Mouse (Mus musculus) T-helper 1 cell (primary cell): ENCODE data around the gene Ptpn3.
"Not testable (repeated sequence)": the region's sequence is repeated elsewhere in the genome, so short reads cannot be mapped to it uniquely, and the experiment has no call there.

ENCODE experiments used
- in situ Hi-C: fragments of 300-600 bp; cut with MboI, MseI; formaldehyde crosslinking; loops from one replicate; pipeline ENCODE4 v1.15.1; 2025; ENCODE audit warnings: high pct_unique_total_duplicates

The Ptpn3 gene

DNA sequence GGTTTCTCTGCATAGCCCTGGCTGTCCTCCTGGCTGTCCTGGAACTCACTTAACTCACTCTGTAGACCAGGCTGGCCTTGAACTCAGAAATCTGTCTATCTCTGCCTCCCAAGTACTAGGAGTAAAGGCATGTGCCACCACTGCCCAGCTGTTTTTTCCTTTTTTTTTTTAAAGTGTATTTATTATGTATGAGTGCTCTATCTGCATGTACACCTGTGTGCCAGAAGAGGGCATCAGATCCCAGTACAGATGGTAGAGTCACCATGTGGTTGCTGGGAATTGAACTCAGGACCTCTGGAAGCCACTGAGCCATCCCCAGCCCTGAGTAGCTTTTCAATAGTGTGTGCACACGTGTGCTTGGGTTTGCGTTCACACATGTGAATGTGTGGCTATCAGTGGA is 76.9 kb downstream of the Ptpn3 start:
- in situ Hi-C loops, result no loop called here

GRCm38 (mm10) chr4:57217746-57218145 is 83.9 kb downstream of the Ptpn3 start:
- in situ Hi-C loops, result no loop called here

DNA sequence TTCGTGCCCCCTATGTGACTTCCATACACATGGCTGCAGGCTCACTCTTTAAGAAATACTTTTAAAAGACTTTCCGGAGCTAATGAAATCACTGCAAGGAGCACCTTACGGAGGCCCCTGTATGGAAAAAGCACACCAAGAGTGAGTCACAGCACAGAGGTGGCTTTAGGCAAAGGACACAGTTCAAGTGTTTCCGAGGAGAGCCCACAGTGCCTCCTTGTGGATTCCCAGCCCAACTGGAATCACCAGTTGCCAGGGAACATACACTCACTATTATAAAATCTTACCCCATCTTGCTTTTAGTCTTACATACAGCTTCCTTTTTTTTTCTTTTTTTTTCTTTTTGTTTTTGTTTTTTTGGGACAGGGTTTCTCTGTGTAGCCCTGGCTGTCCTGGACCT is 85.1 kb downstream of the Ptpn3 start:
- in situ Hi-C loops, result no loop called here

DNA sequence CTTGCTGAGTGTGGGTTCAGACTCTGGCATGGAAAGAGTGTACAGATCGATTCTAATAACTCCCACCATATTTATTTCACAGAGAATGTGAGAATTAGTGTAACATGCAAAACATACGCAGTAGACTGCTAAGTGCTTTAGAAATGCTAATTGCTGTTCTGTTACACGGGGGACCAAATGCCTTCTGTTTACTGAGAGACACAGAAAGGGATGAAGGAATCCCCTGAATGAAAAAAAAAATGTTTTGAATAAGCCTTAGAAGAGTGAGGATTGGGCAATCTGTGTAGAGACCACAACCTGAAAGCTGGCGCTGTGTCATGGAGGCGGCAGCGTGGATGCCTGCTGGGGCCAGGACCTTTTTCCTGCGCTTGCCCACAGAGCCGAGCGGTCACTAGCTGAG is 86.8 kb downstream of the Ptpn3 start:
- in situ Hi-C loops, result no loop called here

DNA sequence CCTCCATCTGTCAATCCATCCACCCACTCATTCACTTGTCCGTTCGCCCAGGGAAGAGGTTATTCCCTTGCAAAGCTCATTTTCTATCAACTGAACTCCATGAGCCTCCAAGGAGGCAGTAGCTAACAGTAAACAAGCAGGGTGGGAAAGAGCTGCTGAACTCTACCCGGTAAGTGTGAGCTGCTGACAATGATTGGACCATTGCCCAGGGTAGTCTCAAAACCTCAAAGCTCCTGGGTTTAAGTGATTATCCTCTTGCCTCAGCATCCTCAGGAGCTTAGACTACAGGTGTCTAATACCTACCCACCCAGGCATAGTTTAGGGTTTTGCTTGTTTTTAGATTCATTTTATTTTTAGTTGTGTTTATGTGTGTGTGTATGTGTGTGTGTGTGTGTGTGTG is 87.5 kb downstream of the Ptpn3 start:
- in situ Hi-C loops, result no loop called here

DNA sequence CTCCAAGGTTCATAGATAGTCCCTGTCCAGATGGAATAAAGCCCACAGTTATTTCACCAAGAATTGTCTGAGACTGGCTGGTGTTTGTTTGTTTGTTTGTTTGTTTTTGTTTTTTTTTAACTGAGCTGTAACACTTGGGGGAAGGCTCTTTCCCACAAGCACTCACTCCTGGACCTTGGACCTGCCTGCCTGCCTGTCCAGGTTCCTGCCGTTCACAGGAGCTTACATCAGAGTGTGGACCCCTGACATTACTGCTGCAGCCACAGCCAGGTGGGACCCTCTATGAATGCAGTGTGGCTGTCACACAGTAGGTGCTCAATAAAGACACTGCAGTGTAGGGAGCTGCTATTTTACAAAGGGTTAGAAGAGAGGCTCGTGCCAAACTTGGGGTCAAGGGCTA is 89.9 kb downstream of the Ptpn3 start:
- in situ Hi-C loops, result no loop called here

GRCm38 (mm10) chr4:57205908-57206307 is 95.7 kb downstream of the Ptpn3 start:
- in situ Hi-C loops, result no loop called here

DNA sequence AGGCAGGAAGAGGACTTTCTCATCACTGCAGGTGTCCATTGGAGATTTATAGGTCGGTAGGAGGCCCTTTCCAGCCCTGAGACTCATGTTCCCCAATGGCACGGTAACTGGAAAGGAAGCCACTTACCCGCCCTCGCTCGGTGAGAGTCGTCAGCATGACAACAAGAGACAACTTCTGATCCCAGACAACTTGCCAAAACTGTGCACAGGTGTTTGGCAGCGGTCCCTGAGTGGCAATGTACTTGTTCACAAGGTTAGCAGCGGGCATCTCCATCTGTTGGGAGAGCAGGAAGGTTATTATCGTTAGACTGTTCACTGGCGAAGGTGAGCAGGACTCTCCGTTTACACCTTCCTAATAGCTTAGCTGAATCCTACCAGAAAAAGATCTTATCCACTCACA is 96.9 kb downstream of the Ptpn3 start:
- in situ Hi-C loops, result no loop called here

DNA sequence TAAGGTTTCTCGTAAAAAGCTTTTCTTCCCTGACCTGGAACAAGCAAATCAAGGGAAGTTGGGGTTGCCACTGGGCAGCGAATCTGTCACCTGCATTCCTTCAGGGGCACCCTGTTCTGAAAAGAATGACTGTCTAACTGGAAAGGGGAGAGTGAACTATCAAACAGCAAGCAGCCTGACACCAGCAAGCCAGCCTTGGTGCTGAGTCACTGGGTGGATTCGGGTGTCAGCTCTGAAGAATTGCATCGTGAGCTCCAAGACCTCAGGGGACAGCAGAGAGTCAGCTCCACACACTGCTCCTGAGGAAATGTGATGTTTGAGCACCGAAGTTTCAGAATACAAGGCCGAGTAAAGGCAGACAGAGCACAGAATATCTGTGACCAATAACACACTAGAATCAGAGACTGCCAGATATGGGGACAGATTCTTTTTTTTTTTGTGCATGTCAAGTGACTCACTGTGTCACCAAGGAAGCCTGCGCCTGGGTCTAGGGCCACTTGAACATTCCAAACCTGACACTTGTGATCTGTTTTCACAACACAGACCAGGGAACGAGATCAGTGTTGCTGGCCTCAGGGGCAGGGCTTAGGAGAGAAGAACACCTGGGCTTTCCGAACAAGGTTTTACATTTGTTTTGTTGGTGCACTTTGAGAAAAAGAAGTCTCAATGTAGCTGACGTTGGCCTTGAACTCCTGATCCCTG is 98.8 kb downstream of the Ptpn3 start:
- in situ Hi-C loops, result no loop called here

DNA sequence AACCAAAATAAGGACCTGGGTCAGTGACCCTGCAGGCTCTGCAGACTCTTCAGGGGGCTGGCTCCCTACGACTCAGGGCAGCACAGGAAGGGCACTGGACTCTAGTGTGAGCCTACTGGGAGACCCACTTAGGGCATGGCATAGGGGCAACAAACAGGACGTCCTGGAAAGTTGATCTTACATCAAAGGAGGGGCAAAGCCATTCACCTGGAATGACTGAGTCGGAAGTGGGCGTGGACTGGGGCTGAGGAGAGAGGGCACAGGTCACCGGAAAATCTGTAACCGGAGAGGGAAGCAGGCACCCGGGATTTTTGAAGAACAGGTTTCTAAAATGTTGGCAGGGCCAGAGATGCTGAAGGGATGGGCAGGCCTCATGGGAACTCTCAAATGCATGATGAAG is 99.5 kb downstream of the Ptpn3 start:
- in situ Hi-C loops, result no loop called here

DNA sequence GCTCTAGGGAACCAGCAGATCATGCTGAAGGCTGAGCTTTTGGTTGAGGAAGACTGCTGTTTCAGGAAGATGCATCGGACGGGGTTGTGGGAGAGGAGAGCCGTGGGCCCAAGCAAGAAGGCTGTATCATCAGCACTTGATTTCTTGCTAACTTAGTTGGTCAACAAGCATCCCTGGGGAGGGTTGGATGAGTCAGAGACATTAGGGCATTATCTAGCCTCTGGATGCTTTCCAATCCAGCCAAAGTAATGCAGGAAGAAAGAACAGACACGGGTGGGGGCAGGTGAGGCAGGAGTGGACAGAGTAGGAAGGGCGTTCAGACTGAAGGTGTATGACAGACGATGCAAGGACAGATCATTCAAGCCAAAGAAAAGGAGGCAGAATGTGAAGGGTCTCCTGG is 101.0 kb downstream of the Ptpn3 start:
- in situ Hi-C loops, result no loop called here

- in situ Hi-C loops, result not testable (repeated sequence)
These were observed 102.8 kb downstream of the Ptpn3 start for GRCm38 (mm10) chr4:57198666-57199393.

- in situ Hi-C loops, result no loop called here
These were observed 109.9 kb downstream of the Ptpn3 start for GRCm38 (mm10) chr4:57191543-57192283.

- in situ Hi-C loops, result no loop called here
These were observed 111.8 kb downstream of the Ptpn3 start for GRCm38 (mm10) chr4:57189881-57190280.

DNA sequence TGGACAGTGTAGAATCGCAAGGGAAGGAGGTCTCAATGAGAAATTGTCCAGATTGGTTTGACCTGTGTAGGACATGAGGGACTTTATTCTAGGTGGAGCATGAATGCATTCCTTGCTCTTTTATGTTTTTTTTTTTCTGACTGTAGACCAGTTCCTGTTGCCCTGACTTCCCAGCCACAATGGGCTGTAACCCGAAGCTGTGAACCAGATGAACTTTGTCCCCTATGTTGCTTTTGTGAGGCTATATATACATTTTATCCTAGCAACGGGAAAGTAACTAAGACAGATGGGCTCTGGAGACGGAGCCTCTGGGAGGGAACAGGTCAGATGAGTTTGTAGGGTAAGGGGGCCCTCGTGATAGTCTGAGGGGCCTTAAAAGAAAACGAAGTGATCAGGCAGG is 115.6 kb downstream of the Ptpn3 start:
- in situ Hi-C loops, result no loop called here

- in situ Hi-C loops, result no loop called here
These were observed 116.2 kb downstream of the Ptpn3 start for GRCm38 (mm10) chr4:57185462-57185861.

GRCm38 (mm10) chr4:57183493-57183892 is 118.1 kb downstream of the Ptpn3 start:
- in situ Hi-C loops, result loop anchor here (5.0 kb wide), 1 partner anchor 106 kb away; no protein-coding TSS in a partner anchor

DNA sequence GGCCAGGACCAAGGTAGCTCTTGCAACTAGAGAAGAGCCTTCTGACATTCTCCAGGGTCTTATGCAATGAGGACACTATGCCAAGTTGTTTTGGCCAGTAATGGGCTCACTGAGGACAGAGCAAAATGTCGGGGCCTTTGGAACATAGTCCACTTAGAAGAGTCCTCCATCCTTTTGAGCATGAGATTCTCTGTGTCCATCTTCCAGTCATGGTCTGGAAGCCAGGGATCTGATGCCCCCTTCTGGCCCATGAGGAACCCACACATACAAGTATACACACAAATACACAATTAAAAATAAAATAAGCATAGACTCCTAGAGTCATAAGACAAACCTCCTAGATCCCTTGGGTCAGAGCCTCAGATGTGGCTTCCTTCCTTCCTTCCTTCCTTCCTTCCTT is 120.1 kb downstream of the Ptpn3 start:
- in situ Hi-C loops, result loop anchor here (5.0 kb wide), 1 partner anchor 104 kb away; no protein-coding TSS in a partner anchor

DNA sequence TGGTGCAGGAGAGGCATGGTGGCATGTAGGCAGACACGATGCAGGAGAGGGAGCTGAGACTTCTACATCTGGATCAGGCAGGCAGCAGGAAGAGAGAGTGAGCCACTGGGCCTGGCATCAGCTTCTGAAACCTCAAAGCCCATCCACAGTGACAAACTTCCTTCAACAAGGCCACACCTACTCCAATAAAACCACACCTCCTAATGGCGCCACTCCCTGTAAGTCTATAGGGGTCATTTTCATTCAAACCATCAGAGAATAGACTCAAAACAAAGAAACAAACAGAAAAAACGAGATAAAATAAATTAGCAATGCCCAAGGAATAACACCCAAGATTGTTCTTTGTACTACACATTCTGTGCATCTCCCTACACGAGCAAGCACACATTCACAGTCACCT is 122.8 kb downstream of the Ptpn3 start:
- in situ Hi-C loops, result no loop called here

DNA sequence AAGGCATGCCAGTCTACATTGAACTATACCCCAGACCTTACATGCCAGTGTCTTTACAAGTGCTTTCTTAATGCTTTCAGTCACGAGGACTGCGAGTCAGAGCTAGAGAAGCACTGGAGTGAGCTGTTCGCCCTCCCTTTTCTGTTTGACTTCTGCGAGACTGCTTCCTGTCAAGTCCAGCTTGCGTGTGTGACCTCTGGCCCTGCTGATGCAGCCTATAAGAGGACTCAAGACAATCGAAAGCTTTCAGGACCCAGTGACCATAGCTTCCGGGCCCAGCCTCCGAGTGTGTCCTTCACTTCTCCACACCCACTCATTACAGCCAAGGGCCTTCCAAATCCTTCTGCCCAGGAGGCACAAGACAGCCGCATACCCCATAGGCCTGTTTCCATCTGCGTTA is 126.3 kb downstream of the Ptpn3 start:
- in situ Hi-C loops, result no loop called here

- in situ Hi-C loops, result no loop called here
These were observed 128.8 kb downstream of the Ptpn3 start for GRCm38 (mm10) chr4:57172861-57173260.

GRCm38 (mm10) chr4:57171817-57172216 is 129.8 kb downstream of the Ptpn3 start:
- in situ Hi-C loops, result no loop called here

GRCm38 (mm10) chr4:57168680-57169079 is 133.0 kb downstream of the Ptpn3 start:
- in situ Hi-C loops, result no loop called here
